In genomic region chr19:44708885-44709284, GRCm38 (mm10) we compare ENCODE assay signal across 14 mouse cellular contexts. TPM values are rescaled to one million over a fixed set of nuclear protein-coding genes. Genes with fewer than 3 reads are reported as not detected.
A peak's percentile ranks its signal among the peaks of the same experiment; 100 is the strongest.
DNase-seq lines count a peak whose midpoint lies in the region; ATAC-seq and TF ChIP-seq lines count a peak whose summit lies in the region.
"Had no signal": no experiment of that assay in that cellular context is flagged by ENCODE, and none has a peak within 500 bp of the region (broad histone marks: within the 10 kb centered on the region; RNA-seq: fewer than 3 reads in every experiment).

No protein-coding gene starts in this region.

- H3K4me3 ChIP-seq in heart, adult 2 months = no peak overlapping the region
- H3K4me3 ChIP-seq in heart, embryonic 11.5 days (ENCODE audit: low read depth, low read length) = no peak overlapping the region
- H3K4me3 ChIP-seq in heart, embryonic 12.5 days = no peak overlapping the region
- H3K4me3 ChIP-seq in midbrain, embryonic 11.5 days (ENCODE audit: low read depth, low read length) = no peak overlapping the region
- no peak overlapping the region for H3K4me3 ChIP-seq in midbrain, embryonic 10.5 days
- H3K4me3 ChIP-seq in midbrain, embryonic 16.5 days (ENCODE audit: low read depth, low read length) = no peak overlapping the region
- H3K4me3 ChIP-seq: embryonic facial prominence, embryonic 10.5 days; forebrain, embryonic 13.5 days; liver, embryonic 15.5 days had no signal

- intact Hi-C loops in heart, adult 2 months (cut with DNase I) = no loop called here

- WGBS in heart, adult 2 months = 2% methylated on average over 3 of the region's 3 CpGs
- WGBS in heart, embryonic 11.5 days (ENCODE audit: insufficient replicate concordance) = 14% methylated on average over 3 of the region's 3 CpGs
- whole genome bisulfite sequencing in heart, embryonic 12.5 days = 10% methylated on average over 3 of the region's 3 CpGs
- 79% methylated on average over 3 of the region's 3 CpGs for WGBS in midbrain, embryonic 11.5 days
- WGBS in midbrain, embryonic 10.5 days = 84% methylated on average over 3 of the region's 3 CpGs
- 83% methylated on average over 3 of the region's 3 CpGs for WGBS in midbrain, embryonic 16.5 days

- no peak for TF ChIP-seq EP300 in heart, adult 2 months (IDR thresholded peaks at IDR 0.05; ENCODE audit: insufficient read depth, low read depth, low read length)

- no peak overlapping the region for H3K9ac ChIP-seq in heart, adult 2 months (ENCODE audit: low read depth, low read length)
- H3K9ac ChIP-seq in heart, embryonic 11.5 days (ENCODE audit: low read depth, low read length) = no peak overlapping the region
- no peak overlapping the region for H3K9ac ChIP-seq in heart, embryonic 12.5 days
- H3K9ac ChIP-seq in midbrain, embryonic 11.5 days (ENCODE audit: low read length) = no peak overlapping the region
- no peak overlapping the region for H3K9ac ChIP-seq in midbrain, embryonic 16.5 days (ENCODE audit: low read depth, low read length)
- H3K9ac ChIP-seq: forebrain, embryonic 13.5 days; liver, embryonic 15.5 days had no signal

- TF ChIP-seq POLR2A in heart, adult 2 months (IDR thresholded peaks at IDR 0.05; ENCODE audit: insufficient read depth, low read depth, low read length) = no peak

- DNase-seq in heart, adult 2 months = peak; percentile 34 to 35
- peak; percentile 92 for DNase-seq in Muller cell, postnatal 12 days (ENCODE audit: inconsistent ontology term)
- DNase-seq in kidney, postnatal 4 days = peak; percentile 52 to 63
- DNase-seq in midbrain, embryonic 11.5 days (ENCODE audit: low spot score, missing footprints) = no peak
- no peak for DNase-seq in midbrain, embryonic 10.5 days (ENCODE audit: low spot score)
- DNase-seq: midbrain, embryonic 14.5 days had no signal

- no peak for TF ChIP-seq CTCF in heart, adult 2 months (IDR thresholded peaks at IDR 0.05)

- H3K79me2 ChIP-seq in heart, adult 2 months (replicated peaks; ENCODE audit: control insufficient read depth, insufficient read depth, low read length) = no peaks in the 10 kb centered on the region

- no peaks in the 10 kb centered on the region for H3K9me3 ChIP-seq in heart, embryonic 11.5 days (replicated peaks; ENCODE audit: control insufficient read depth, low read length)
- H3K9me3 ChIP-seq in heart, embryonic 12.5 days (replicated peaks) = peaks cover 7% of the 10 kb centered on the region; the same call in 1 of the 2 replicates
- H3K9me3 ChIP-seq in midbrain, embryonic 11.5 days (ENCODE audit: control insufficient read depth, low read length) = no peaks in the 10 kb centered on the region
- H3K9me3 ChIP-seq in midbrain, embryonic 10.5 days (replicated peaks) = peaks cover 5% of the 10 kb centered on the region; the same call in 1 of the 2 replicates
- H3K9me3 ChIP-seq in midbrain, embryonic 16.5 days (replicated peaks; ENCODE audit: control insufficient read depth, low read length, poor library complexity, severe bottlenecking) = peaks cover 3% of the 10 kb centered on the region; the same call in 1 of the 2 replicates
- H3K9me3 ChIP-seq: liver, embryonic 15.5 days had no signal

- no peak overlapping the region for H3K27ac ChIP-seq in heart, adult 2 months
- H3K27ac ChIP-seq in heart, embryonic 11.5 days (ENCODE audit: low read depth, low read length) = no peak overlapping the region
- H3K27ac ChIP-seq in heart, embryonic 12.5 days (ENCODE audit: poor library complexity, severe bottlenecking) = peak overlapping the region; percentile 45; the same call in 1 of the 2 replicates
- no peak overlapping the region for H3K27ac ChIP-seq in midbrain, embryonic 11.5 days (ENCODE audit: low read depth, low read length)
- no peak overlapping the region for H3K27ac ChIP-seq in midbrain, embryonic 10.5 days (replicated peaks)
- H3K27ac ChIP-seq in midbrain, embryonic 16.5 days (ENCODE audit: low read length) = no peak overlapping the region
- H3K27ac ChIP-seq: embryonic facial prominence, embryonic 10.5 days; forebrain, embryonic 13.5 days; liver, embryonic 15.5 days had no signal

- no peak for ATAC-seq in heart, embryonic 11.5 days (replicated peaks; ENCODE audit: insufficient number of reproducible peaks, low FRiP score, low TSS enrichment)
- ATAC-seq in heart, embryonic 12.5 days (ENCODE audit: insufficient number of reproducible peaks, low FRiP score) = peak; percentile 72
- ATAC-seq in midbrain, embryonic 11.5 days (ENCODE audit: low FRiP score) = no peak
- no peak for ATAC-seq in midbrain, embryonic 16.5 days
- ATAC-seq: forebrain, embryonic 13.5 days had no signal

- no peaks in the 10 kb centered on the region for H3K36me3 ChIP-seq in heart, adult 2 months (ENCODE audit: control insufficient read depth, insufficient read depth, low read length)
- H3K36me3 ChIP-seq in heart, embryonic 11.5 days (ENCODE audit: control insufficient read depth, insufficient read depth, low read length) = no peaks in the 10 kb centered on the region
- no peaks in the 10 kb centered on the region for H3K36me3 ChIP-seq in heart, embryonic 12.5 days
- H3K36me3 ChIP-seq in midbrain, embryonic 11.5 days (ENCODE audit: control insufficient read depth, insufficient read depth, low read length) = no peaks in the 10 kb centered on the region
- no peaks in the 10 kb centered on the region for H3K36me3 ChIP-seq in midbrain, embryonic 10.5 days
- H3K36me3 ChIP-seq in midbrain, embryonic 16.5 days (ENCODE audit: control insufficient read depth, insufficient read depth, low read length) = no peaks in the 10 kb centered on the region
- H3K36me3 ChIP-seq: embryonic facial prominence, embryonic 10.5 days; liver, embryonic 15.5 days had no signal

- H3K4me2 ChIP-seq in heart, embryonic 11.5 days = no peak overlapping the region
- no peak overlapping the region for H3K4me2 ChIP-seq in heart, embryonic 12.5 days
- no peak overlapping the region for H3K4me2 ChIP-seq in midbrain, embryonic 11.5 days
- H3K4me2 ChIP-seq in midbrain, embryonic 16.5 days (ENCODE audit: low read length) = no peak overlapping the region
- H3K4me2 ChIP-seq: forebrain, embryonic 13.5 days; liver, embryonic 15.5 days had no signal

- H3K27me3 ChIP-seq in heart, adult 2 months (ENCODE audit: control insufficient read depth, insufficient read depth, low read length) = no peaks in the 10 kb centered on the region
- H3K27me3 ChIP-seq in heart, embryonic 11.5 days (ENCODE audit: control insufficient read depth, insufficient read depth, low read length) = peaks cover 9% of the 10 kb centered on the region; the same call in 1 of the 2 replicates
- peaks cover 26% of the 10 kb centered on the region for H3K27me3 ChIP-seq in heart, embryonic 12.5 days (replicated peaks)
- no peaks in the 10 kb centered on the region for H3K27me3 ChIP-seq in midbrain, embryonic 11.5 days (ENCODE audit: control insufficient read depth, insufficient read depth, low read length)
- H3K27me3 ChIP-seq in midbrain, embryonic 10.5 days (ENCODE audit: low read depth, poor library complexity, severe bottlenecking) = peaks cover 27% of the 10 kb centered on the region
- no peaks in the 10 kb centered on the region; the same call in 1 of the 2 replicates for H3K27me3 ChIP-seq in midbrain, embryonic 16.5 days (ENCODE audit: control insufficient read depth, insufficient read depth, low read depth, low read length)

- H3K4me1 ChIP-seq in heart, adult 2 months (ENCODE audit: control insufficient read depth, insufficient read depth, low read length) = no peaks in the 10 kb centered on the region
- peaks cover 6% of the 10 kb centered on the region for H3K4me1 ChIP-seq in heart, embryonic 11.5 days (ENCODE audit: control insufficient read depth, insufficient read depth, low read length)
- H3K4me1 ChIP-seq in heart, embryonic 12.5 days (replicated peaks) = peaks cover 17% of the 10 kb centered on the region
- H3K4me1 ChIP-seq in midbrain, embryonic 11.5 days (ENCODE audit: control insufficient read depth, insufficient read depth, low read length) = no peaks in the 10 kb centered on the region
- H3K4me1 ChIP-seq in midbrain, embryonic 10.5 days = no peaks in the 10 kb centered on the region
- H3K4me1 ChIP-seq in midbrain, embryonic 16.5 days (ENCODE audit: control insufficient read depth, insufficient read depth, low read length) = no peaks in the 10 kb centered on the region
- H3K4me1 ChIP-seq: forebrain, embryonic 13.5 days; liver, embryonic 15.5 days had no signal

RNA-seq across cellular contexts. Expression of gene Pax2, which starts 47.0 kb away (rescaled TPM):
- total RNA-seq in heart, adult 2 months (2021) = not detected
- not detected in 2 replicates for polyA plus RNA-seq in heart, adult 2 months (2012; rRNA removed)
- polyA plus RNA-seq in heart, embryonic 11.5 days (2014; fragmentation: Nextera tagmentation; extraction: Ambion mirVana) = not detected in 2 replicates
- not detected in 2 replicates for polyA plus RNA-seq in heart, embryonic 12.5 days (2016; fragmentation: Nextera tagmentation; extraction: Ambion mirVana)
- 0.34 and 0.57 TPM in 2 replicates for polyA plus RNA-seq in midbrain, embryonic 11.5 days (2014; fragmentation: Nextera tagmentation; extraction: Ambion mirVana)
- polyA plus RNA-seq in midbrain, embryonic 10.5 days (2016; fragmentation: Nextera tagmentation; extraction: Ambion mirVana) = 0.60 and 1.1 TPM in 2 replicates
- 0.33 and 0.41 TPM in 2 replicates for polyA plus RNA-seq in midbrain, embryonic 16.5 days (2015; fragmentation: Nextera tagmentation; extraction: Ambion mirVana)
- polyA plus RNA-seq: intestine, embryonic 14.5 days; liver, embryonic 15.5 days; small intestine, adult 2 months had no signal

Comparison
In these comparisons a context has a peak if more than half of its experiments do, and no peak if none do; other contexts are left out.
1. DNase-seq: peak in heart, adult 2 months (2 of 2), Muller cell, postnatal 12 days (single experiment) and kidney, postnatal 4 days (2 of 2); none in midbrain, embryonic 11.5 days (single experiment) and midbrain, embryonic 10.5 days (single experiment).